Mouse (Mus musculus) CH12F3 (cell line): ENCODE data around the gene Raly.
"Not testable (repeated sequence)": the region's sequence is repeated elsewhere in the genome, so short reads cannot be mapped to it uniquely, and the experiment has no call there.

ENCODE experiments used
- in situ Hi-C: fragments of 300-500 bp; cut with MboI; formaldehyde crosslinking; loops from 2 replicates; pipeline ENCODE4 v1.14.3; 2020; ENCODE audit warnings: low sequenced_read_pairs

Raly gene

GRCm38 (mm10) chr2:154834149-154834865 is 43.4 kb downstream of the Raly start:
- in situ Hi-C loops: no loop called here

- in situ Hi-C loops: no loop called here
These were observed 45.6 kb downstream of the Raly start for GRCm38 (mm10) chr2:154836537-154836936.

GRCm38 (mm10) chr2:154848086-154848485 is 57.2 kb downstream of the Raly start:
- in situ Hi-C loops: no loop called here

- in situ Hi-C loops: loop anchor here (5.0 kb wide), 1 partner anchor 148 kb away; no protein-coding TSS in a partner anchor
These were observed 64.5 kb downstream of the Raly start for GRCm38 (mm10) chr2:154855383-154855782.

GRCm38 (mm10) chr2:154863672-154864071 is 72.8 kb downstream of the Raly start:
- in situ Hi-C loops: no loop called here

GRCm38 (mm10) chr2:154865696-154866095 is 74.8 kb downstream of the Raly start:
- in situ Hi-C loops: no loop called here

- in situ Hi-C loops: no loop called here
These were observed 77.2 kb downstream of the Raly start for GRCm38 (mm10) chr2:154868106-154868505.

- in situ Hi-C loops: no loop called here
These were observed 79.2 kb downstream of the Raly start for GRCm38 (mm10) chr2:154869954-154870641.

GRCm38 (mm10) chr2:154876621-154877020 is 85.7 kb downstream of the Raly start:
- in situ Hi-C loops: no loop called here

GRCm38 (mm10) chr2:154891585-154891984 is 100.7 kb downstream of the Raly start:
- in situ Hi-C loops: no loop called here

GRCm38 (mm10) chr2:154892201-154893044 is 101.5 kb downstream of the Raly start, which contains the start of gene Eif2s2:
Eif2s2 (minus strand) TSS chr2:154892935.
- in situ Hi-C loops: no loop called here

GRCm38 (mm10) chr2:154893045-154893385 is 102.1 kb downstream of the Raly start:
- in situ Hi-C loops: no loop called here

- in situ Hi-C loops: no loop called here
These were observed 102.7 kb downstream of the Raly start for GRCm38 (mm10) chr2:154893548-154893947.

GRCm38 (mm10) chr2:154899004-154899403 is 108.1 kb downstream of the Raly start:
- in situ Hi-C loops: not testable (repeated sequence)

- in situ Hi-C loops: not testable (repeated sequence)
These were observed 108.5 kb downstream of the Raly start for GRCm38 (mm10) chr2:154899412-154899811.

GRCm38 (mm10) chr2:154902111-154902510 is 111.2 kb downstream of the Raly start:
- in situ Hi-C loops: no loop called here

- in situ Hi-C loops: no loop called here
These were observed 114.9 kb downstream of the Raly start for GRCm38 (mm10) chr2:154905796-154906195.

GRCm38 (mm10) chr2:154908223-154908622 is 117.3 kb downstream of the Raly start:
- in situ Hi-C loops: not testable (repeated sequence)

GRCm38 (mm10) chr2:154909789-154910188 is 118.9 kb downstream of the Raly start:
- in situ Hi-C loops: no loop called here

GRCm38 (mm10) chr2:154915922-154916541 is 125.1 kb downstream of the Raly start:
- in situ Hi-C loops: no loop called here

- in situ Hi-C loops: no loop called here
These were observed 125.7 kb downstream of the Raly start for GRCm38 (mm10) chr2:154916547-154916946.
